Mouse (Mus musculus): ENCODE measurements around the gene Fam168a. TPM values are rescaled to one million over a fixed set of nuclear protein-coding genes. Genes with fewer than 3 reads are reported as not detected.
A peak's percentile ranks its signal among the peaks of the same experiment; 100 is the strongest.
"Not testable (repeated sequence)": the region's sequence is repeated elsewhere in the genome, so short reads cannot be mapped to it uniquely, and the experiment has no call there.

Fam168a gene
- polyA plus RNA-seq, 1 experiment: 11.3 TPM

DNA sequence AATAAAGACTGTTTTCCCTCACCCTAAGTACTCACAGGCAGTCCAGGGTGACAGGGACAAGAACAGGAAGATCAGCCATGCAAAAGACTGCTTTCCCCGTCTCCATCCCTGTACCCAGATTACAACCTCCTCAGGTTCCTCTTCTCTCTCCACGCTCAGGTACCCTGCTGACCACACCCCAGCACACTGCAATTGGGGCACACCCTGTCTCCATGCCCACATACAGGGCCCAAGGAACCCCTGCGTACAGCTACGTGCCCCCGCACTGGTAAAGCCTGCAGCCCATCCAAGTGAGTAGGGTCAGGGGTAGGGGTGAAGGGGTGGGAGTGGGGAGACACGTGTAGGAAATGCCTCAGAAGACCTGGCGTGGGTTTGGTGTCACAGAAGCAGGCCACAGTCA lies 128.7 kb downstream of the Fam168a start:
- WGBS: 81% methylated on average over 7 of the region's 7 CpGs
- no peak for DNase-seq (ENCODE audit: low read depth, low spot score)

DNA sequence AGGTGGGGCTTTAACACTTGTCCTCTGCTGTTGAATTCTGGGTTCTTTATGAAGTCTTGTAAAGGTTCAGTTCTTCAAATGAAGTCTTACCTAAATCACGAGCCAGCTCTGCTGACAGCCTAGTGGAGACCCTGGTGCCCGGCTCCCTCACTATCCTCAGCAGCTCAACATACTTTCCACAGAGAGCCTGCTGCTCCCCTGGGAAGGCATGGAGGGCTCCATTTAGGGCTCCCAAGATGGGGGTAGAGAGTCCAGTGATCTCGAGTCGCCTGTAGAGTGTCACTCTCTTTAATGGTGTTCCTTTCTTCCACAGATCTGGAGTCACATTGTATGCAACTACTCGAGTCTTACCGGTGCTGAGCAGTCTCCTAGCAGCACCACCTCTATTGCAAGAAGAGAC lies 129.3 kb downstream of the Fam168a start:
- DNase-seq (ENCODE audit: low read depth, low spot score): no peak

DNA sequence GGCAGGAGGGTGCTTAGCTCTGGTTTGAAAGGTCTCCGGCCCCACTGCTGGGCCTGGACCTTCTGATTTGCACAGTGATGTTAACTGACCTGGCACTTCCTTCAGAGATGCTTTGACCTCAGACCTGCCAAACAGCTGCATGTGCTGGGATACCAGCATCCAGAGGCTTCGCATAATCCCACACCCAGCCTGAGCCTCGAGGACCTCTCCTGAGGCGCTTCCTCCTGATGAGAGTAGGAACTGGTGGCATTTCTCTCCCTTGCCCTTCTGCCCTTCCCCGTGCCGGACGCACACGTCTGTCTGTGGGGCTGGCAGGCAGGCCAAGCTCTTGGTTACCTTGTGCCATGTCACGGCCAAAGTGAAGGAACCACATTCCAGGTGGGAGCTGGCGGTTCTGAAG lies 130.2 kb downstream of the Fam168a start:
- 91% methylated on average over 10 of the region's 10 CpGs for WGBS
- DNase-seq (ENCODE audit: low read depth, low spot score): no peak

More for the DNA sequence above, 129.3 kb downstream of the Fam168a start:
- 86% methylated on average over 6 of the region's 6 CpGs for WGBS

DNA sequence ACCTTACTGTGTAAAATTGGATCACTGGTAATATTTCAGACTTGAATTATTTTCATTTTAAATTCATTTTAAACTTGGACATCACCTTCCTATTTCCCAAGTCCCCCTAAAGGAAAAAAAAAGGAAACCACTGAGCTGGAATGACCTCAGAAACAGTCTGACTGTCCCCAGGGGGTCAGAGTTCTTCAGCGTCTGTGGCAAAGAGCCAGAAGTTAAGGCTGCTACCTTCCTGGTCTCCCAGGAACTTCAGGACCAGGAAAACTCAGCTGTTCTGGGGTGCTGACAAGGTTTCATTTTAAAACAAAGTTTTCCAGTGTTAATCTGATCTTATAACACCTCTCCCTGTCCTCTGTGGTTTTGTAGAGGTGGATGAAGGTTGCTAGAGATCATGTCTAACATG lies 131.3 kb downstream of the Fam168a start:
- no peak for DNase-seq (ENCODE audit: low read depth, low spot score)
- 29% methylated on average over 1 of the region's 1 CpGs for WGBS

DNA sequence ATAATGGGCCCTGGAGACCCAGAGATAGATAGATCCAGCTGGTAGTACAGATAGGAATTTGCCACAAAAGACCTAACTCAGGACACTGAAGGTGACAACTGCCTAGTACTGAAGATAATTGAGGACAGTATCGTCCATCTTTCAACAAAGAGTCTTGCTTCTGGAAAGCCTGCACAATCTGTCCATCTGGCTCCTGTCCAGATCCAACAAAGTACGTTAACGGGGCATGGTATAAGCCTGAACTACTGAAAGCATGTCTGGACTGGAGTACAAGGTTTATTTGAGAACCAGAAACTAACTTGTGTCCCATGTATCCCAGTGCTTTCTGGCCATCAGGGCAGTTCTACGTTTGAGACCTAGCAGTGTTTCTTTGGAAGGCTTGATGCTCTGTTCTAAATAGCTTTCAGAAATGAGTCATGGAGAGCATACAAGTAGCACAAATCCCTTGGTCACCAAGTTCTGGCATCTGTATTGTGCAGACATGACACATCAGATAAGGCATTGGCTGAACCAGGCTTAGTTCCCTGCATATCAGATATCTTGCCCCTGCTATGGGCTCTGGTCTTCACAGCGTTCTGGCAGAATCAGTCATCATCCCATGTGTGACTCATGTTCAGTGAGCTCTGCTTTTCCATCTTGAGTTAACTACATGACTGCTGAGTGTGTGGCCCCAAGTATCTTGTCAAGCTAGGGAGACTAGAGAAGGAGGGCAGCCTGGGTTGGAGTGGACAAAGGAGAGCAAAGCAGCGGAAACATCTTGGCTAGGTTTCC lies 133.4 kb downstream of the Fam168a start:
- DNase-seq (ENCODE audit: low read depth, low spot score): no peak
- 58% methylated on average over 6 of the region's 6 CpGs for WGBS

DNA sequence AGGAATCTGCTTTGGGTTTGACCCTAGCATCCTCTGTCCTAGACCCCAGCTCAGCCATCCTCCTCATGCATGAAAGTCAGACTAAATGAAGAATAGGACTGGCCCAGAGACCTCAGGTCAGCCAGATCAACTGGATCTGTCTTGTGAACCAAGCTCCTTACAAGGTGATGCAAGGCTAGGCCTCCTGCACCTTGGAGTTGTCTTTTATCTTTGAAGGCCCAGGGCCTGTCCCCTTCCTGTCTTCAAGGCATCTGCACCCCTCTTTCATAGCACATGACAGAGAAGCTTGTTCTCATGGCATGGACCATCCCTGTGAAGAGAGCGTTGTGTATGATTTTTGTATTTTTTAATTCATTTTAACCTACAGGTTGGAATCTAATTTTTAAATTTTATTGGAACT lies 134.5 kb downstream of the Fam168a start:
- WGBS: 95% methylated on average over 1 of the region's 1 CpGs
- DNase-seq (ENCODE audit: low read depth, low spot score): no peak

DNA sequence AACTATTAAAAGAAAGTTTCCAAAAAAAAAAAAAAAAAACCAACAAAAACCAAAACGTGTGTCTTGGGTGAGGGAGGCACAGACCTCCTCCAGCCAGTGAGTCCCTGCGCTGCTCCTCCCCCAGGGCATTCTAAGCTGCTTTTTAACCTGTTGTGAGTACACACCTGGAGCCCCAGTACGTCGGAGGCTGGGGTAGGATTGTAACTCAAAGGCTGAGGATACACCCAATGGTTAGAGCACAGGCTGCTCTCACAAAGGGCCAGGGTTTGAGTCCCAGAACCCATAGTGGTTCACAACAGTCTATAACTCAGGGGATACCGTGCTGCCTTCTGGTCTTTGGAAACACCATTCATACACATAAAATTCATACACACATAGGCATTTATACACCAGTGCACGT lies 135.2 kb downstream of the Fam168a start:
- 85% methylated on average over 6 of the region's 6 CpGs for WGBS
- DNase-seq (ENCODE audit: low read depth, low spot score): no peak

DNA sequence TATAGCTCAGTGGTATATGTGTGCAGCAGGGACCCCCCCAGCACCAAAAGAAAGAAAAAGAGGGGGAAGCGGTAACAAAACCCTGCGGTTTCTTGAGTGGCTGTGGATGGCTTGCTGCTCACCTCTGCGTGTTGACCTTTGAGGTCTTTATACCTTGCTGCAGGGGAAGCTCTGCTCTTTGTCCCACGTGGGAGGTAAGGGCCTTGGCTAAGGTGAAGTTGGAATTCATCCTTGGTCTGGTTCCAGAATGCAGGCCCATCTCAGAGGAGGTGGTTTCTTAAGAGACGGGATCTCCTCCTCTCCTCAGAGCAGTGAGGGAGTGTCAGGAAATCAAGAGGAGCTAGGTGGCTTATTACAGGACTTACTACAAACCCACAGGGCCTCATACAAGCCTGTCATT lies 135.7 kb downstream of the Fam168a start:
- no peak for DNase-seq (ENCODE audit: low read depth, low spot score)
- 89% methylated on average over 5 of the region's 5 CpGs for WGBS

DNA sequence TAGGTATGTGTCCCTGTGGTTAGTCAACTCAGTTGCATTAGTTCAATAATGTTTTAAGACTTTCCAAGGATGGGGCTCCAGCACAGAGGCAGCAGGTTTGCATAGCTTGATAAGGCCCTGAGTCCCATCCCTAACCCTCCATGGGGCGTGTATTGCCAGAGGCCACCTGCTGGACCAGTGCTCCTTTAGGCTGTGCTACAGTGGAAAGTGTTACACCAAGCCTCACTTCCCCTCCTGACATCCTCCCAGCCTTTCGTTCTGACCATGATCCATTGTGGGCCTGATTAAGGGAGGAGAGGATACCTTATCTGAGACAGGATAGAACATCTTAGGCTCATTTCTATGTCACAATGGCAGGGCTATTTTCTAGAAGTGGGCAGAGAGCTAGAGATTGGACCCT lies 137.4 kb downstream of the Fam168a start:
- WGBS: 91% methylated on average over 2 of the region's 2 CpGs
- DNase-seq (ENCODE audit: low read depth, low spot score): no peak

DNA sequence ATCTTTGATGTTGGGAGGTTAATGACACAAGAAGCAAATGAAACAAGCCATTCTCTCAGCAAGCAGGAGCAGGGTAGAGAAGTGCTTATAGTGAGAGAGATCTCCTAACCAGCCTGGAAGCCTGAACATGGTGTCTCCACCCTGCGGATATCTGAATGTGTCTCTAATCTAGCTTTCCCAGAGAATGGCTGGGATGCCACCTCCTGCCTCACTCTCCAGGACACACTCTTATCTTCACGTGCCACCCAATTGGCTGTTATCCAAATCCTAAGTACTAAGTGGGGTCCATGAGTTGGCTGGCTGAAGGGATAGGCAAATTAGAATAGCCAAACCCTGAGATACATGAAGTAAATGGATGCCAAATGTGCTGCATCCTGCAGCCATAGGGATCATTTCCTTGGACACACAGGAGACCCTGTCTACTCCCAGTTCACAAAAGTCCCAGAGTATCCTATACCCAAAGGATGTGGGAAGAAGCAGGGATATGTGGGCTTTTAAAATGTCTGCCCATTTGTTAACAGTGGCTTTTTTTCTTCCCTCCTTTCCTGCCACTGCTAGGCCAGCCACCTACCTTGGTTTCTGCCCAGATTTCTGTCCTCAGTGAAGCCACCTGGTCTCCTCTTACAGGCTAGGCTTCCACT lies 138.1 kb downstream of the Fam168a start:
- no peak for DNase-seq (ENCODE audit: low read depth, low spot score)
- WGBS: 64% methylated on average over 2 of the region's 2 CpGs

DNA sequence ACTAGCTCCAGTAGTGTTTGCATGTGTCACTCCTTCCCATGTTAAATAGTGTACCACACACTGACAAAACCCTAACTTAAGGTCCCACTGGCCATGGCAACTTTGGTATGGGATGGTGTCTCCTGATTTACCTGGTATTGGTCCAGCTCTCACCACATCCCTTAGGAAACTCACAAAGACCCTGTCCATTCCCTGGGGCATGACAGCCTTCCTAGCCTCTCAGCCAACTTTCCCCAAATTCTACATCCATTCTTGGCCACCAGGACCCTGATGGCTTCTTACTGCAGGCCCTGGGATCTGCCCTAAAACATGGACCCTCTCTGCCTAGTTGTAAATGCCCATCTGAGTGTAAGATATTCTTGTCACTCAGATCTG lies 138.6 kb downstream of the Fam168a start:
- DNase-seq (ENCODE audit: low read depth, low spot score): no peak

DNA sequence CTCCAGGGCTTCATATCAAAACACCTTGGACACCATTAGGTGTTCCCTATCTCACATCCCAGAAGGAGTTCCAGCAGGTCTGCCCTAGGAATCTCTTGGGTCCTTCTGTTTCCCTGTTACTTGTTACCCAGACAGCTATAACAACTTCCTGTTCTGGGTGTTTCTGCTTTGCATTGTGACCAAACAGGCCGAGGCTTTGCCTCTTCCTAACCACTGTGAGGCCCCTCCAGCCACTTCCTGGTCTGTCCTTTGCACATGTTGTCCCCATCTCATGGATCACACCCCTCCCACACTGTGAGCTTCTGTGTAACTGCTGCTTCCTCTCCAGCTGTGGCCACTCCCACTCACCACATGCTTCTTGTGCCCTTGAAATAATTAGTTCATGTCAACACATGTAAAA lies 139.0 kb downstream of the Fam168a start:
- DNase-seq (ENCODE audit: low read depth, low spot score): no peak
- WGBS: 0% methylated on average over 1 of the region's 1 CpGs

DNA sequence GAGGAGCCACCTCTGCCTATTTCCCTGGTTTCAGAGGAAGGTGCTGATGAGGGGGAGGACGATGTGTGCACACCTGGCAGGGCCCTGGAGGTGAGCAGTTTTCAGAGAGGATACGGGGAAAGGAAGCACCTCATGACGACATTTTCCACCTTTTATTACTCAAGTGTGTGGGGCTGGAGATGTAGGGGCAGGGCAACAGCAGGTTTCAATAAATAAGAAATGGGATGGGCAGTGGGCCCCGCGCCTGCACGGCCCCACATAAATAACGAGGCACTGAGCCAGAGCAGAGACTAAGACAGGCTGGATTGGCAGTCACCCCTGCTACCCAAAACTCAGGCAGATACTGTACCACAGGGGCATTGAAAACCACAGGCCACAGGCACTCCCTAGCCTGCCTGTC lies 139.6 kb downstream of the Fam168a start:
- WGBS: 58% methylated on average over 7 of the region's 7 CpGs
- DNase-seq (ENCODE audit: low read depth, low spot score): not testable (repeated sequence)

DNA sequence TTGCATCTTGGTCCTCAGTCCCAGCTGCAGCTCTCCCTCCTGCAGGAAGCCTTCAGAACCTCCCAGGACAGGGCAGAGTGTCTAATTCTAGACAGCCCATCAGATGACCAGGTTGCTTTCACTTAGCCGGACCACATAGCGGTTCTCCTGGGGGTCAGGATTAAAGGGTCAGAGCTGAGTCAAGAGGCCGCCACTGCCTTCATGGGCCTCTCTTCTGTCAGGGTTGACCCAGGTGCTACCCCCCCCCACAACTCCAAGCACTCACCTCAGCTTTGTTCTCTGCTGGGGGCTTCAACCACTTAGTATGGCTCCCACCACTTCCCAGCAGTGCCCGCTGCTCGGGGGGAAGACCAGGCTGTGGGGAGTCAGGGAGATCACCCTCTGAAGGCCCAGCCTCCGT lies 140.7 kb downstream of the Fam168a start:
- 96% methylated on average over 6 of the region's 6 CpGs for WGBS
- no peak for DNase-seq (ENCODE audit: low read depth, low spot score)

DNA sequence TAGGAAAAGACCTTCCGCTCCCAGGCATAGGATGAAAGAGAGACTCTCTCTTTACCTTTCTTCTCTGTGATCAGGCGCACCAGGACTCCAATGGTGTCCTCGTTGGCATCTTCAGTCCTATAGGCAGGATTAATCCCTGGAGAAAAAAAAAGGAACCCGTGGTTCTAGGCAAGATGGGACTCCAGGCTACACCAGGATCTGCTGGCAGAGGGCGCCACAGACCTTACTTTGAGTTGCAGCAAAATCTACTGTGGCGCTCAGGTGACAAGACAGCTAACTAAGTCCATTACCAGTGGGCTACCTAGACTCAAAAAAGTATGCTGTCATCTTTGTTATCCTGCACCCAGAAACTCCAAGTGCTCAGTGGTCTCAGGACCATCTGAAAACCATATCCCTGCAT lies 142.3 kb downstream of the Fam168a start:
- 36% methylated on average over 6 of the region's 6 CpGs for WGBS
- DNase-seq (ENCODE audit: low read depth, low spot score): peak; percentile 19

DNA sequence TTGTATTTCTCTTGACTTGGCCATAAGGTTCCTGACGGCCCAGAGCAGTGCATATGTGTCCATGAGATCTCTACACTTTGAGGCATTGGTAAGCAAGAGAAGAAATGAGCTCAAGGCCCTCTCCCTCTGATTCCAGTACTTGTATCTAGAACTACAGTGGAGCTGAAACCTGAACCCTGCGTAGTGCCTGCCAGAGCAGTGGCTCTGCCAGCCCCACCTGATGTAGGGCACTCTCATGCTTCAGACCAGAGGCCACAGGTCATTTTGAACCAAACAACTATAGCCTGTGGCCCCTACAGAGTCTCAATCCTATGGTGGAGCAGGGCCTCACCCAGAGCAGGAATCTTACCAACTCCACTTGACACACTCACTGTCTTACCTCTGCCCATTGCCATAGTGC lies 143.1 kb downstream of the Fam168a start:
- 95% methylated on average over 2 of the region's 2 CpGs for WGBS
- no peak for DNase-seq (ENCODE audit: low read depth, low spot score)

DNA sequence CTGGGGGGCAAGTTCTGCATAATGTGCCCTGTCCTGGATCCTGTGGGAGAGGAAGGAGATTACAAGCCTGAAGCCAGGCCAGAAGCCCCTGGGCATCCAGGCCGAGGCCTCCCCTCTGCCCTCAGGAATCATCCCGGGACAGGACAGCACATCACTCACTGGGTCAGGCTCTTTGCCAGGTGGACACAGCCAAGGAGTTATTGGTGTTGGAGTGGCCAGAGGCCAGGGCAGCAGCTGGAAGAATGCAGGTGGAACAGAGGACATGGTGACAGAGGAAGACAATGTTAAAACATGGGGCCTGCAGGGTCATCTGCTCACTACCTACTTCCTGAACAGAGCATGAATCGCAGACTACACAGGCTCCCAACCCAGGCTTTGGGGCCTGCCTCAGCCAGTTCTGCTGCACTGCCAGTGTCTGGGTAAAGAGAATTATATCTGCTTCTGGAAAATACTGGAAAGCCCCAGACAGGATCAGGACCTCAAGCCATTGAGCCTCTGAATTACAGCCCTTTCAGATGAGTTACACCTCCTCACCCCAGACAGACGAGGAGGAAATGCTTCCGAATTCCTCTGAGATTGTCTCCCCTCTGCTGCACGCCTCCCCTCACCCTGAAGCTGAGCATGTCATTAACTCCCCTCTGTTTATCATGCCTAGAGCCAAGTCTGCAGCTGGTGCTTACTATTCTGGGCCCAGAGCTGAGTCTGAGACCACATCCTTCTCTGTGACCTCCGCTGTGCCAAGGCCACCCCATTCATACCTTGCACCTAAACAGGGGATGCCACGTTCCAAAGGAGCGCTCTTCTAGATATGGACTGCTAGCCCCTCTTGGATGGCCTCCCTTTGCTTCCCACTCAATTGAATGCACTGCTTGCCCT lies 145.3 kb downstream of the Fam168a start:
- no peak for DNase-seq (ENCODE audit: low read depth, low spot score)
- 81% methylated on average over 9 of the region's 9 CpGs for WGBS

DNA sequence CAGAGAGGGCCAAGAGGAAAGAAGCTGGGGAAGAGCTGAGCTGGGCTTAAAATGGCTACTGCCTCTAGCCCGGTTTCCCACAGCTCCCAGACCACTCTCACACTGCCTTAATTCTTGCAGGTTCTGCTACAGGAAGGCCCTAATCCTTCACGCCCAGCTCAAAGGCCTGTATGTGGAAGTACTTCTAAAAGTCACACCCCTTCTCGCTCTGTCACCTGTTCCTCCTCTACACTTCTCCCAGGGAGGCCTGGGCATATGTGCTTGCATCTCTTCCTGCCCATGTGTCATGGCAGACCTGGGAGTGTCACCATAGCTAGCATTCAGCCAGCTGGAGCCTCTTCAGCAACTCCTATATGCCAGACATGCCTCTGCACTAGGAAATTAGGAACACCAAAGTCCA lies 147.0 kb downstream of the Fam168a start:
- WGBS: 69% methylated on average over 3 of the region's 3 CpGs
- no peak for DNase-seq (ENCODE audit: low read depth, low spot score)

DNA sequence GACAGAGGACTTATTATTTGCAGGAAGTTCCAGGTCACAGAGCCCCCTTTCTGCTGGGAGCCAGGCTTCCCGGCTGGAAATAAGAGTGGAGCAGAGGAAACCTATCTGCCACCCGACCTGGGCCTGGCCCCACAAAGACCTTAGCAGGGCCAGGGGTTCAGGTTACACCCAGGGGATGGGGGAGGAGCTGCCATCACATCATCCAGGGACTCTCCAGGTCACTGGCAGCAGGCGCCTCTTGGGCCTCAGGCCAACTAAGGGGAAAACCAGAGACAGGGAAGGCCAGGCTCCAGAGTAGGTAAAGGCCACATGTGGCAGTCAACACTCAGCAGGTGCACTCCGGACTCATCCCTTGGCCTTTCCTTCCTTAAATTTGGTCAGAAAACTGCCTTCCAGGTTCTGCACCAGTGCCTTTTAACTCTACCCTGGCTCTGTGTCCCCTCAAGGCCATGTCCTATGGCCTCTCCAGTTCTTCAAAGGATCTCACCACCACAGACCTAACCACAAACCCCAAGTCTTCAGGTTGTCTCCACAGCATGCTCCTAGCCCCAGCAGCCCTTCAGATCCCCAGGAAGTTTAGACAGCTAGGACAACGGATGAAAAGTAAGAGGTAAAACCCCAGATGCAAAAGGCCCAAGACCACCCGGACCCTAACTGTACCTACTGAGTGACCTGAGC lies 147.8 kb downstream of the Fam168a start:
- DNase-seq (ENCODE audit: low read depth, low spot score): no peak
- WGBS: 70% methylated on average over 6 of the region's 6 CpGs

DNA sequence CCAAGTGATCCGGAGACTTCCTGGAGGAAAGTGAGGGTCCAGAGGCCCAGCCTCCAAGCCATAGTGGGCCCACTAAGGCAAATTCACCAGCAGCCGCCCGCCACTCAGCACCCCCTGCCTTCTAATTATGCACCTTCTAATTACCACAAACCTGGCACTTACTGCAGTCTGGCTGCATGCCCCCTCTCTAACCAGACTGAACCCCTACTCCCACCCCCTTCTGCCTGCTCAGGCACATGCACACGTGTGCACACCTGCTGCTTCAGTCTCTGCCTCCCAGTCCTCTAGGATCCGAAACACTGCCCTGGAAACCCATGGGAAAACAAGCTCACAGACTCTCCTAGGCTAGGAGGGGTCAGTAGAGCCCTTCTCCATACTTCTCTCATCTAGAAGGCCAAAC lies 148.4 kb downstream of the Fam168a start:
- 84% methylated on average over 5 of the region's 5 CpGs for WGBS
- DNase-seq (ENCODE audit: low read depth, low spot score): no peak

All from large intestine, adult 2 months (tissue).